Mouse (Mus musculus) regulatory T cell (primary cell): ENCODE data around the gene 2010300C02Rik.

Experiments
- in situ Hi-C: fragments of 300-600 bp; cut with MboI, MseI; formaldehyde crosslinking; loops from one replicate; pipeline ENCODE4 v1.15.1; 2025; ENCODE audit warnings: high pct_unique_total_duplicates

2010300C02Rik gene

GRCm38 (mm10) chr1:37667386-37667785 is 52.5 kb downstream of the 2010300C02Rik start:
- in situ Hi-C loops = no loop called here

GRCm38 (mm10) chr1:37666587-37666986 is 53.3 kb downstream of the 2010300C02Rik start:
- in situ Hi-C loops = no loop called here

GRCm38 (mm10) chr1:37665539-37666323 is 54.2 kb downstream of the 2010300C02Rik start:
- in situ Hi-C loops = no loop called here

- in situ Hi-C loops = no loop called here
Observed at GRCm38 (mm10) chr1:37664496-37664895, 55.4 kb downstream of the 2010300C02Rik start.

- in situ Hi-C loops = no loop called here
Observed at GRCm38 (mm10) chr1:37663606-37664005, 56.3 kb downstream of the 2010300C02Rik start.

- in situ Hi-C loops = no loop called here
Observed at GRCm38 (mm10) chr1:37656017-37656416, 63.9 kb downstream of the 2010300C02Rik start.

GRCm38 (mm10) chr1:37653992-37654391 is 65.9 kb downstream of the 2010300C02Rik start:
- in situ Hi-C loops = no loop called here

GRCm38 (mm10) chr1:37647066-37647465 is 72.8 kb downstream of the 2010300C02Rik start:
- in situ Hi-C loops = no loop called here

GRCm38 (mm10) chr1:37644501-37644900 is 75.4 kb downstream of the 2010300C02Rik start:
- in situ Hi-C loops = no loop called here

- in situ Hi-C loops = no loop called here
Observed at GRCm38 (mm10) chr1:37643794-37644365, 76.0 kb downstream of the 2010300C02Rik start.

- in situ Hi-C loops = no loop called here
Observed at GRCm38 (mm10) chr1:37641361-37641760, 78.5 kb downstream of the 2010300C02Rik start.

GRCm38 (mm10) chr1:37639101-37639500 is 80.8 kb downstream of the 2010300C02Rik start:
- in situ Hi-C loops = loop anchor here (5.0 kb wide), 1 partner anchor 372 kb away; no protein-coding TSS in a partner anchor

GRCm38 (mm10) chr1:37638560-37638959 is 81.3 kb downstream of the 2010300C02Rik start:
- in situ Hi-C loops = loop anchor here (5.0 kb wide), 1 partner anchor 371 kb away; no protein-coding TSS in a partner anchor

- in situ Hi-C loops = loop anchor here (5.0 kb wide), 1 partner anchor 370 kb away; no protein-coding TSS in a partner anchor
Observed at GRCm38 (mm10) chr1:37637571-37637970, 82.3 kb downstream of the 2010300C02Rik start.

- in situ Hi-C loops = loop anchor here (5.0 kb wide), 1 partner anchor 370 kb away; no protein-coding TSS in a partner anchor
Observed at GRCm38 (mm10) chr1:37636824-37637223, 83.1 kb downstream of the 2010300C02Rik start.

- in situ Hi-C loops = loop anchor here (5.0 kb wide), 1 partner anchor 369 kb away; no protein-coding TSS in a partner anchor
Observed at GRCm38 (mm10) chr1:37636169-37636568, 83.7 kb downstream of the 2010300C02Rik start.

GRCm38 (mm10) chr1:37635716-37636115 is 84.2 kb downstream of the 2010300C02Rik start:
- in situ Hi-C loops = loop anchor here (5.0 kb wide), 1 partner anchor 368 kb away; no protein-coding TSS in a partner anchor

- in situ Hi-C loops = loop anchor here (5.0 kb wide), 3 partner anchors 162 to 367 kb away; no protein-coding TSS in a partner anchor
Observed at GRCm38 (mm10) chr1:37634658-37635057, 85.2 kb downstream of the 2010300C02Rik start.

GRCm38 (mm10) chr1:37633516-37633915 is 86.4 kb downstream of the 2010300C02Rik start:
- in situ Hi-C loops = loop anchor here (5.0 kb wide), 2 partner anchors 161 to 206 kb away; no protein-coding TSS in a partner anchor

- in situ Hi-C loops = loop anchor here (5.0 kb wide), 2 partner anchors 160 to 205 kb away; no protein-coding TSS in a partner anchor
Observed at GRCm38 (mm10) chr1:37632425-37632824, 87.5 kb downstream of the 2010300C02Rik start.

GRCm38 (mm10) chr1:37631456-37631855 is 88.4 kb downstream of the 2010300C02Rik start:
- in situ Hi-C loops = loop anchor here (5.0 kb wide), 2 partner anchors 159 to 204 kb away; no protein-coding TSS in a partner anchor
